Mouse (Mus musculus): ENCODE measurements around the gene Sprr2a3. TPM values are rescaled to one million over a fixed set of nuclear protein-coding genes. Genes with fewer than 3 reads are reported as not detected.

Gene Sprr2a3
- total RNA-seq, 2 experiments from 2014 or later, result not detected

- ATAC-seq (replicated peaks; ENCODE audit: poor library complexity, severe bottlenecking), result no peak
Observed at GRCm38 (mm10) chr3:92338840-92339239, 53.6 kb downstream of the Sprr2a3 start, which contains the start of gene Sprr2d. Gene Sprr2d, plus strand, starts transcription at chr3:92339140.

Other genes with a start within 250 kb of the Sprr2a3 start
- not detected in 2 replicates for gene Lor, start 202.3 kb upstream of the Sprr2a3 start, total RNA-seq (2014; fragmentation: Nextera tagmentation)
- not detected in 2 replicates for gene Lor, start 202.3 kb upstream of the Sprr2a3 start, total RNA-seq (2017)
- gene Prr9, start 161.5 kb upstream of the Sprr2a3 start, total RNA-seq (2014; fragmentation: Nextera tagmentation), result not detected in 2 replicates
- not detected in 2 replicates for gene Prr9, start 161.5 kb upstream of the Sprr2a3 start, total RNA-seq (2017)
- gene Lelp1, start 142.7 kb upstream of the Sprr2a3 start, total RNA-seq (2014; fragmentation: Nextera tagmentation), result not detected in 2 replicates
- not detected in 2 replicates for gene Lelp1, start 142.7 kb upstream of the Sprr2a3 start, total RNA-seq (2017)
- gene Sprr2a1, start 69.6 kb upstream of the Sprr2a3 start, total RNA-seq (2014; fragmentation: Nextera tagmentation), result not detected in 2 replicates
- gene Sprr2a1, start 69.6 kb upstream of the Sprr2a3 start, total RNA-seq (2017), result not detected in 2 replicates
- not detected in 2 replicates for gene Sprr2a2, start 69.5 kb upstream of the Sprr2a3 start, total RNA-seq (2014; fragmentation: Nextera tagmentation)
- not detected in 2 replicates for gene Sprr2a2, start 69.5 kb upstream of the Sprr2a3 start, total RNA-seq (2017)
- not detected in 2 replicates for gene Sprr2b, start 31.2 kb downstream of the Sprr2a3 start, total RNA-seq (2014; fragmentation: Nextera tagmentation)
- not detected in 2 replicates for gene Sprr2b, start 31.2 kb downstream of the Sprr2a3 start, total RNA-seq (2017)
- not detected in 2 replicates for gene Sprr2d, start 53.7 kb downstream of the Sprr2a3 start, total RNA-seq (2014; fragmentation: Nextera tagmentation)
- not detected in 2 replicates for gene Sprr2d, start 53.7 kb downstream of the Sprr2a3 start, total RNA-seq (2017)
- not detected in 2 replicates for gene Sprr2e, start 66.7 kb downstream of the Sprr2a3 start, total RNA-seq (2014; fragmentation: Nextera tagmentation)
- not detected in 2 replicates for gene Sprr2e, start 66.7 kb downstream of the Sprr2a3 start, total RNA-seq (2017)
- not detected in 2 replicates for gene Sprr2f, start 79.8 kb downstream of the Sprr2a3 start, total RNA-seq (2014; fragmentation: Nextera tagmentation)
- not detected in 2 replicates for gene Sprr2f, start 79.8 kb downstream of the Sprr2a3 start, total RNA-seq (2017)
- gene Sprr2h, start 100.3 kb downstream of the Sprr2a3 start, total RNA-seq (2014; fragmentation: Nextera tagmentation), result not detected in 2 replicates
- gene Sprr2h, start 100.3 kb downstream of the Sprr2a3 start, total RNA-seq (2017), result not detected in 2 replicates
- gene Sprr2i, start 122.6 kb downstream of the Sprr2a3 start, total RNA-seq (2014; fragmentation: Nextera tagmentation), result not detected in 2 replicates
- not detected in 2 replicates for gene Sprr2i, start 122.6 kb downstream of the Sprr2a3 start, total RNA-seq (2017)
- not detected in 2 replicates for gene Sprr2j-ps, start 132.7 kb downstream of the Sprr2a3 start, total RNA-seq (2014; fragmentation: Nextera tagmentation)
- not detected in 2 replicates for gene Sprr2j-ps, start 132.7 kb downstream of the Sprr2a3 start, total RNA-seq (2017)
- gene Gm9774, start 144.0 kb downstream of the Sprr2a3 start, total RNA-seq (2014; fragmentation: Nextera tagmentation), result 5.2 and 10.9 TPM in 2 replicates
- gene Gm9774, start 144.0 kb downstream of the Sprr2a3 start, total RNA-seq (2017), result 1.2 TPM in 2 replicates
- not detected in 2 replicates for gene Sprr2k, start 147.2 kb downstream of the Sprr2a3 start, total RNA-seq (2014; fragmentation: Nextera tagmentation)
- not detected in 2 replicates for gene Sprr2k, start 147.2 kb downstream of the Sprr2a3 start, total RNA-seq (2017)
- not detected in 2 replicates for gene Sprr1b, start 153.4 kb downstream of the Sprr2a3 start, total RNA-seq (2014; fragmentation: Nextera tagmentation)
- not detected in 2 replicates for gene Sprr1b, start 153.4 kb downstream of the Sprr2a3 start, total RNA-seq (2017)
- not detected in 2 replicates for gene Sprr3, start 173.3 kb downstream of the Sprr2a3 start, total RNA-seq (2014; fragmentation: Nextera tagmentation)
- not detected in 2 replicates for gene Sprr3, start 173.3 kb downstream of the Sprr2a3 start, total RNA-seq (2017)
- gene Sprr1a, start 200.5 kb downstream of the Sprr2a3 start, total RNA-seq (2014; fragmentation: Nextera tagmentation), result not detected in 2 replicates
- not detected in 2 replicates for gene Sprr1a, start 200.5 kb downstream of the Sprr2a3 start, total RNA-seq (2017)
- not detected in 2 replicates for gene Sprr4, start 215.1 kb downstream of the Sprr2a3 start, total RNA-seq (2014; fragmentation: Nextera tagmentation)
- not detected in 2 replicates for gene Sprr4, start 215.1 kb downstream of the Sprr2a3 start, total RNA-seq (2017)
- gene 2310046K23Rik, start 249.1 kb downstream of the Sprr2a3 start, total RNA-seq (2014; fragmentation: Nextera tagmentation), result not detected in 2 replicates
- gene 2310046K23Rik, start 249.1 kb downstream of the Sprr2a3 start, total RNA-seq (2017), result not detected in 2 replicates